Mouse (Mus musculus) hindbrain, embryonic 11.5 days (tissue): Measurements from ENCODE around the gene Atp2a2. TPM values are rescaled to one million over a fixed set of nuclear protein-coding genes. Genes with fewer than 3 reads are reported as not detected.

Source experiments
- ATAC-seq: fragments of 200-750 bp; cut with Nextera tagmentation; 2 replicates; pipeline ENCODE4 v1.8.0; 2017; ENCODE audit warnings: mild to moderate bottlenecking, moderate TSS enrichment, moderate library complexity; ENCODE audit not compliant: low FRiP score
- DNase-seq: peaks from one replicate; pipeline ENCODE4 v3.0.0-alpha.2; 2015; ENCODE audit warnings: low spot score
- H3K27ac ChIP-seq: fragments of 300-500 bp; sonication (generic); 2 replicates; pipeline ENCODE4 v1.5.1; 2014; ENCODE audit warnings: mild to moderate bottlenecking, low read depth, low read length
- H3K27me3 ChIP-seq: fragments of 300-500 bp; sonication (generic); 2 replicates; pipeline ENCODE4 v1.6.1; 2014; ENCODE audit warnings: mild to moderate bottlenecking, low read length, moderate library complexity, mixed read lengths; ENCODE audit not compliant: control insufficient read depth, insufficient read depth
- H3K36me3 ChIP-seq: fragments of 300-500 bp; sonication (generic); 2 replicates; pipeline ENCODE4 v1.6.1; 2014; ENCODE audit warnings: mild to moderate bottlenecking, low read length, moderate library complexity, mixed read lengths; ENCODE audit not compliant: control insufficient read depth, insufficient read depth
- H3K4me1 ChIP-seq: fragments of 300-500 bp; sonication (generic); replicated peaks from 2 replicates; pipeline ENCODE4 v1.6.1; 2014; ENCODE audit warnings: low read length, mixed read lengths; ENCODE audit not compliant: control insufficient read depth, insufficient read depth
- H3K4me2 ChIP-seq: fragments of 300-500 bp; sonication (generic); replicated peaks from 2 replicates; pipeline ENCODE4 v1.6.1; 2014; ENCODE audit warnings: mild to moderate bottlenecking, low read depth, low read length
- H3K4me3 ChIP-seq: fragments of 300-500 bp; sonication (generic); 2 replicates; pipeline ENCODE4 v1.5.1; 2014; ENCODE audit warnings: low read depth, low read length
- H3K9ac ChIP-seq: fragments of 300-500 bp; sonication (generic); 2 replicates; pipeline ENCODE4 v1.6.1; 2014; ENCODE audit warnings: low read depth, low read length
- H3K9me3 ChIP-seq: fragments of 300-500 bp; sonication (generic); 2 replicates; pipeline ENCODE4 v1.6.1; 2016; ENCODE audit warnings: low read length; ENCODE audit not compliant: control insufficient read depth
- WGBS: fragments of 180-500 bp; shearing (Covaris S2); extraction: QIAGEN DNeasy Blood & Tissue Kit; methylation state at CpG from one replicate; pipeline ENCODE4 v1.1.7; 2014; 5-methylcytosine and 5-hydroxymethylcytosine counted together
- polyA plus RNA-seq: library from polyadenylated mRNA; unstranded; fragments of >200 nt; fragmentation: Nextera tagmentation; extraction: Ambion mirVana; gene quantifications from 2 replicates; pipeline ENCODE4 v1.2.1, GENCODE M21; 2014

Atp2a2 gene
- polyA plus RNA-seq, 1 experiment from 2014 or later = 50.2 TPM

DNA sequence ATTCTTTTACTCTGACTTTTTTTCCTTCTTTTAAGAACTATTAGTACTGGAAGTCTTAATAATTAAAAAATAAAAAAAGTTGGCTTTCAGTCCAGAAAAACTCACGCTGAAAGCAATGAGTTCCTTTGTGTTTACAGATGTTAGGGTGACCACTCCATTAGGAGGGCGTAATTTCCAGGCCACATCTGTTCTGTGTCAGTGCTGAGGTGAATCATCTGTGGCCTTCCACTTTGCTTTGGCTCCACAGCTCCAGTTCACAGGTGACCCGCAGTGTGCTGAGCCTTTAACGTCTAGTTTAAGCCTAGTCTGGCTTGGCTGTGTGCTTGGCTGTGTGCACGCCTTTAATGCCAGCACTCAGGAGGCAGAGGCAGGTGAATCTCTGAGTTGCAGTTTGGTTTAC is 90.1 kb downstream of the Atp2a2 start:
- Histone ChIP-seq H3K4me2 (no peak overlapping the region), H3K4me1 (no peaks in the 10 kb centered on the region), H3K9me3 (no peaks in the 10 kb centered on the region), H3K36me3 (0 out of 2 replicates have a peak, but pooled peaks cover 2% of the 10 kb centered on the region), H3K9ac (no peak overlapping the region), H3K27ac (no peak overlapping the region), H3K27me3 (no peaks in the 10 kb centered on the region), H3K4me3 (no peak overlapping the region)
- DNase-seq (no peak), ATAC-seq (no peak)
- 86% methylated on average over 5 of the region's 5 CpGs for WGBS

GRCm38 (mm10) chr5:122409692-122410645 is 92.1 kb downstream of the Atp2a2 start:
- no peak for ATAC-seq
- 84% methylated on average over 19 of the region's 19 CpGs for WGBS

DNA sequence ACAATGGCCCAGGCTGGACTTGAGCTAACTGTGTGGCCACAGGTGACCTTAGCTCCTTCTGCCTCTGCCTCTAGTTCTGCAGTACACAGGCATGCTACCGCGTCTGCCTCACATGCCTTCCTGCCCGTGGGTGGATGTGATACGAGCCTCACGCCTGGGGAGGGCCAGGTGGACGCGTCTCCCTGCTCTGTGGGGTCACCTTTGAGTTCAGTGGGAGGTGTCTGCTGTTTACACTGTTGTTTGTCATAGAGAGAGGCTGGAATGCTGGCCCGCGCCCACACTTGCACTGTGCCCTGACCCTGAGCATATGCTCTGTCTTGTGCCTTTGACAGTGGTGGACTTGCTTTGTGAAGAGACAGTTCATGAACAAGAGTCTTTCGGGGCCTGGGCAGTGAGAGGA is 96.5 kb downstream of the Atp2a2 start:
- Histone ChIP-seq H3K4me3 (no peak overlapping the region), H3K9ac (no peak overlapping the region), H3K36me3 (peaks cover 14% of the 10 kb centered on the region), H3K27ac (no peak overlapping the region), H3K4me1 (no peaks in the 10 kb centered on the region), H3K4me2 (no peak overlapping the region), H3K9me3 (no peaks in the 10 kb centered on the region), H3K27me3 (no peaks in the 10 kb centered on the region)
- DNase-seq = no peak
- ATAC-seq = no peak
- WGBS = 96% methylated on average over 10 of the region's 10 CpGs

More at GRCm38 (mm10) chr5:122409692-122410645, 92.1 kb downstream of the Atp2a2 start:
- Histone ChIP-seq H3K4me1 (no peaks in the 10 kb centered on the region), H3K9me3 (no peaks in the 10 kb centered on the region), H3K4me2 (no peak overlapping the region), H3K27me3 (no peaks in the 10 kb centered on the region), H3K27ac (no peak overlapping the region), H3K9ac (no peak overlapping the region), H3K4me3 (no peak overlapping the region), H3K36me3 (peaks cover 9% of the 10 kb centered on the region; the same call in 1 of the 2 replicates)
- no peak for DNase-seq

Other genes starting within 250 kb of the Atp2a2 start
- 4.4 and 5.6 TPM in 2 replicates for gene Tctn1, start 237.8 kb downstream of the Atp2a2 start, polyA plus RNA-seq
- gene Pptc7, start 217.9 kb downstream of the Atp2a2 start, polyA plus RNA-seq = 8.1 and 8.4 TPM in 2 replicates
- gene Rad9b, start 148.0 kb downstream of the Atp2a2 start, polyA plus RNA-seq = 7.4 and 10.7 TPM in 2 replicates
- gene Vps29, start 147.9 kb downstream of the Atp2a2 start, polyA plus RNA-seq = 220 and 231 TPM in 2 replicates
- 63.5 and 68.1 TPM in 2 replicates for gene Gpn3, start 130.3 kb downstream of the Atp2a2 start, polyA plus RNA-seq
- 119 and 123 TPM in 2 replicates for gene Fam216a, start 129.9 kb downstream of the Atp2a2 start, polyA plus RNA-seq
- gene Arpc3, start 110.3 kb downstream of the Atp2a2 start, polyA plus RNA-seq = 53.8 and 68.9 TPM in 2 replicates
- 27.1 and 33.7 TPM in 2 replicates for gene Anapc7, start 80.5 kb downstream of the Atp2a2 start, polyA plus RNA-seq
- 46.1 and 49.1 TPM in 2 replicates for gene Ift81, start 112.3 kb upstream of the Atp2a2 start, polyA plus RNA-seq
- gene P2rx7, start 141.7 kb upstream of the Atp2a2 start, polyA plus RNA-seq = 3.4 and 3.5 TPM in 2 replicates
- 10.8 and 12.4 TPM in 2 replicates for gene P2rx4, start 205.3 kb upstream of the Atp2a2 start, polyA plus RNA-seq